Mouse (Mus musculus) myocyte (in vitro differentiated cells): ENCODE results near the gene Lrsam1.

Experiments
- CEBPB ChIP-seq: IDR thresholded peaks from 2 replicates; pipeline ENCODE4 v1.6.1; 2011; ENCODE audit warnings: mild to moderate bottlenecking, moderate library complexity; ENCODE audit not compliant: poor library complexity, insufficient read depth, severe bottlenecking
- E2F4 ChIP-seq: IDR thresholded peaks from one replicate; pipeline ENCODE4 v1.6.1; 2011; ENCODE audit warnings: mild to moderate bottlenecking, control low read depth, moderate library complexity; ENCODE audit not compliant: insufficient read depth
- MYOG ChIP-seq, 3 experiments: IDR thresholded peaks; one replicate each; pipeline ENCODE4 v1.6.1; 2011; ENCODE audit warnings: control low read depth in 2 of 3, low read depth in 2 of 3, mild to moderate bottlenecking in 2 of 3; ENCODE audit not compliant: insufficient read length in 2 of 3, control insufficient read depth in 1 of 3, insufficient read depth in 1 of 3
- POLR2A ChIP-seq: IDR thresholded peaks from one replicate; pipeline ENCODE4 v1.6.1; 2011; ENCODE audit warnings: low read depth, mild to moderate bottlenecking, control low read depth, moderate library complexity; ENCODE audit not compliant: insufficient read length
- USF1 ChIP-seq: IDR thresholded peaks from one replicate; pipeline ENCODE4 v1.6.1; 2011; ENCODE audit warnings: low read depth, mild to moderate bottlenecking, control low read depth, moderate library complexity

DNA sequence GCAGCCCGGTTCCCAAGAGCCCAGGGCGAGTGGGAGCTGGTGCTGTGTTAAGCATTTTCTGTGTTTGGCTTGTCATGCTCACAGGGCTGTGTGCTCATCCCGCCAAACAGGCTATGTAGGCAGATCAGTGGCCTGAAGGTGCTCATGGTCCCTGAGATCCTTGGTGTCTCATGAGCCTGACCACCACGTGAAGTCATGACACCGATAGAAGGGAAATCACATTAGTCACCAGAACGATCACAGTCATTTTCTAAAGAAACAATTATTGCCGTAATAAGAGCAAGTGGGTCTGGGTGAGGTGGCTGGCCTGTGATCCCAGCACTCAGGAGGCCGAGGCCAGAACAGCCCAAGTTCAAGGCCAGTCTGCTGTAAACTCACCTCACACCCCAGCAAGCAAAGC lies 54.0 kb downstream of the Lrsam1 start:
- TF ChIP-seq POLR2A (no peak), CEBPB (no peak), MYOG (IDR thresholded peaks at IDR 0.05; ENCODE audit: control insufficient read depth in 1 of 3, insufficient read depth in 1 of 3, insufficient read length in 2 of 3, low read depth in 2 of 3) (no peak), E2F4 (no peak), USF1 (no peak)
